10 mouse cellular contexts compared by ENCODE assay signal in the genomic region with DNA sequence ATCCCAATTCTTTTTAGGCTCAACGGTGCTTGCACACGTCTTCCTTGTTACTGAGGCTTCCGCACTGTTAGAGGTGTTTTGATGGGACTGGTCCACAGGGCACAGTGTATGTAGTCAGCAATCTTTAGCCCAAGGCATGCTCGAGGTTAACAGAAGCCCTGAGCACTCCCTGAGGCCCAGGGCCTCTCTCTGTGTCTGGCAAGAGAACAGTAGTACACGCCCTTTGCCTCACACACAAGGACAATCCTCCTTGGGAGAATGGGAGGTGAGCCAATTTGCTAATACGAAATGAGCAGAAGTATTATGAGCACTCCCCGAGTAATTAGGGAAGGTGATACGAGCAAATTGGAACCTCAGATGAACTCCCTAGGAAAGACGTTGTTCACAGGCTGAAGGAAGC.
DNase-seq lines count a peak whose midpoint lies in the region; ATAC-seq and TF ChIP-seq lines count a peak whose summit lies in the region.
"Had no signal": no experiment of that assay in that cellular context is flagged by ENCODE, and none has a peak within 500 bp of the region (broad histone marks: within the 10 kb centered on the region; RNA-seq: fewer than 3 reads in every experiment).

No protein-coding gene starts in this region.

- H3K9me3 ChIP-seq in hindbrain, embryonic 14.5 days (ENCODE audit: control insufficient read depth, low read length), result no peaks in the 10 kb centered on the region
- H3K9me3 ChIP-seq: limb, embryonic 13.5 days had no signal

- WGBS in kidney, adult 2 months, result 53% methylated on average over 9 of the region's 9 CpGs
- WGBS in hindbrain, embryonic 14.5 days, result 68% methylated on average over 9 of the region's 9 CpGs

- no peak for ATAC-seq in hindbrain, embryonic 14.5 days (ENCODE audit: low FRiP score)

- TF ChIP-seq CTCF in kidney, adult 2 months (conservative IDR thresholded peaks at IDR 0.05; ENCODE audit: insufficient read depth, insufficient read length, low read depth, low read length), result no peak
- no peak for TF ChIP-seq CTCF in gastrocnemius, adult 2 months (IDR thresholded peaks at IDR 0.05)

- H3K27me3 ChIP-seq in kidney, adult 2 months (replicated peaks; ENCODE audit: control insufficient read depth, insufficient read depth, low read length), result no peaks in the 10 kb centered on the region
- no peaks in the 10 kb centered on the region for H3K27me3 ChIP-seq in hindbrain, embryonic 14.5 days (ENCODE audit: control insufficient read depth, insufficient read depth, low read length)
- H3K27me3 ChIP-seq: limb, embryonic 13.5 days had no signal

- peak; percentile 32 for DNase-seq in kidney, adult 2 months
- no peak for DNase-seq in kidney, postnatal 4 days
- DNase-seq in gastrocnemius, adult 2 months, result peak; percentile 57
- DNase-seq in heart, adult 9 months (ENCODE audit: low spot score in 2 of 2), result peak; percentile 66 to 76
- DNase-seq in lung, postnatal 25 days (ENCODE audit: low spot score), result peak; percentile 76
- no peak for DNase-seq in right cerebral cortex, postnatal 36 days (ENCODE audit: low spot score in 2 of 2)
- DNase-seq in hindbrain, embryonic 14.5 days (ENCODE audit: low spot score), result no peak
- DNase-seq: kidney, adult 18-20 months; retina, postnatal 1 day had no signal

- no peaks in the 10 kb centered on the region for H3K4me1 ChIP-seq in kidney, adult 2 months (ENCODE audit: control insufficient read depth, insufficient read depth, low read length)
- no peaks in the 10 kb centered on the region for H3K4me1 ChIP-seq in hindbrain, embryonic 14.5 days (replicated peaks; ENCODE audit: control insufficient read depth, insufficient read depth, low read length)

- intact Hi-C loops in gastrocnemius, adult 2 months (cut with DNase I), result loop anchor here (5.0 kb wide), 1 partner anchor 54 kb away; no protein-coding TSS in a partner anchor

- no peak overlapping the region for H3K4me2 ChIP-seq in hindbrain, embryonic 14.5 days (replicated peaks)
- H3K4me2 ChIP-seq: limb, embryonic 13.5 days had no signal

- H3K4me3 ChIP-seq in kidney, adult 2 months (ENCODE audit: insufficient read depth, low read depth, low read length), result no peak overlapping the region
- no peak overlapping the region; the same call in 1 of the 2 replicates for H3K4me3 ChIP-seq in gastrocnemius, adult 2 months
- H3K4me3 ChIP-seq in hindbrain, embryonic 14.5 days (replicated peaks; ENCODE audit: low read length), result no peak overlapping the region
- H3K4me3 ChIP-seq: limb, embryonic 13.5 days had no signal

- no peak for TF ChIP-seq POLR2A in kidney, adult 2 months (IDR thresholded peaks at IDR 0.05; ENCODE audit: low read depth, low read length)

- H3K27ac ChIP-seq in kidney, adult 2 months (ENCODE audit: insufficient read depth, low read depth, low read length), result no peak overlapping the region
- peak overlapping the region; percentile 63 for H3K27ac ChIP-seq in gastrocnemius, adult 2 months
- H3K27ac ChIP-seq in hindbrain, embryonic 14.5 days, result no peak overlapping the region
- H3K27ac ChIP-seq: limb, embryonic 13.5 days had no signal

- H3K36me3 ChIP-seq in kidney, adult 2 months (ENCODE audit: control insufficient read depth, insufficient read depth, low read length), result no peaks in the 10 kb centered on the region
- no peaks in the 10 kb centered on the region for H3K36me3 ChIP-seq in hindbrain, embryonic 14.5 days (replicated peaks; ENCODE audit: control insufficient read depth, insufficient read depth)
- H3K36me3 ChIP-seq: limb, embryonic 13.5 days had no signal

- no peak overlapping the region for H3K9ac ChIP-seq in hindbrain, embryonic 14.5 days
- H3K9ac ChIP-seq: limb, embryonic 13.5 days had no signal

Comparison
In these comparisons a context has a peak if more than half of its experiments do, and no peak if none do; other contexts are left out.
1. DNase-seq: peak in kidney, adult 2 months (single experiment), gastrocnemius, adult 2 months (single experiment), heart, adult 9 months (2 of 2) and lung, postnatal 25 days (single experiment); none in kidney, postnatal 4 days (0 of 2), right cerebral cortex, postnatal 36 days (0 of 2) and hindbrain, embryonic 14.5 days (single experiment).